Mouse (Mus musculus) kidney, embryonic 14.5 days (tissue): ENCODE data around the gene Sh3bp5l. TPM values are rescaled to one million over a fixed set of nuclear protein-coding genes. Genes with fewer than 3 reads are reported as not detected.

ENCODE experiments used
- ATAC-seq: fragments of 200-750 bp; cut with Nextera tagmentation; 2 replicates; pipeline ENCODE4 v1.8.0; 2017; ENCODE audit warnings: moderate number of reproducible peaks, mild to moderate bottlenecking, moderate TSS enrichment, moderate library complexity; ENCODE audit not compliant: low FRiP score, low TSS enrichment
- H3K27ac ChIP-seq: fragments of 300-500 bp; sonication (generic); 2 replicates; pipeline ENCODE4 v1.5.1; 2014; ENCODE audit warnings: low read depth, mild to moderate bottlenecking, low read length, moderate library complexity, mixed read lengths
- H3K27me3 ChIP-seq: fragments of 300-500 bp; sonication (generic); 2 replicates; pipeline ENCODE4 v1.6.1; 2014; ENCODE audit warnings: mild to moderate bottlenecking, low read length; ENCODE audit not compliant: control insufficient read depth, insufficient read depth
- H3K36me3 ChIP-seq: fragments of 300-500 bp; sonication (generic); 2 replicates; pipeline ENCODE4 v1.6.1; 2014; ENCODE audit warnings: low read length, mixed read lengths; ENCODE audit not compliant: control insufficient read depth, insufficient read depth
- H3K4me1 ChIP-seq: fragments of 300-500 bp; sonication (generic); 2 replicates; pipeline ENCODE4 v1.6.1; 2014; ENCODE audit warnings: low read length, mixed read lengths; ENCODE audit not compliant: control insufficient read depth, insufficient read depth
- H3K4me2 ChIP-seq: fragments of 300-500 bp; sonication (generic); replicated peaks from 2 replicates; pipeline ENCODE4 v1.6.1; 2014; ENCODE audit warnings: low read depth, mild to moderate bottlenecking, low read length
- H3K4me3 ChIP-seq: fragments of 300-500 bp; sonication (generic); 2 replicates; pipeline ENCODE4 v1.5.1; 2014; ENCODE audit warnings: mild to moderate bottlenecking, low read length
- H3K9ac ChIP-seq: fragments of 300-500 bp; sonication (generic); 2 replicates; pipeline ENCODE4 v1.6.1; 2014; ENCODE audit warnings: low read depth, mild to moderate bottlenecking, low read length, moderate library complexity
- H3K9me3 ChIP-seq: fragments of 300-500 bp; sonication (generic); 2 replicates; pipeline ENCODE4 v1.6.1; 2016; ENCODE audit warnings: low read length; ENCODE audit not compliant: control insufficient read depth
- WGBS: fragments of 180-500 bp; shearing (Covaris S2); extraction: QIAGEN DNeasy Blood & Tissue Kit; methylation state at CpG from one replicate; pipeline ENCODE4 v1.1.7; 2014; 5-methylcytosine and 5-hydroxymethylcytosine counted together
- polyA plus RNA-seq: library from polyadenylated mRNA; unstranded; fragments of >200 nt; fragmentation: Nextera tagmentation; extraction: Ambion mirVana; gene quantifications from 2 replicates; pipeline ENCODE4 v1.2.1, GENCODE M21; 2014

Gene Sh3bp5l
- polyA plus RNA-seq, 1 experiment from 2014 or later: 27.5 TPM

- H3K27ac ChIP-seq: no peak overlapping the region
- ATAC-seq: peak; percentile 11; the same call in 1 of the 2 replicates
Observed at GRCm38 (mm10) chr11:58331149-58331495, 598 bp downstream of the Sh3bp5l start.

GRCm38 (mm10) chr11:58331546-58331945 lies 1.0 kb downstream of the Sh3bp5l start:
- Histone ChIP-seq H3K4me1 (peaks cover 19% of the 10 kb centered on the region), H3K27me3 (no peaks in the 10 kb centered on the region), H3K4me2 (peak overlapping the region; percentile 87), H3K4me3 (peak overlapping the region; percentile 96), H3K9me3 (no peaks in the 10 kb centered on the region), H3K27ac (no peak overlapping the region), H3K36me3 (peaks cover 30% of the 10 kb centered on the region), H3K9ac (peak overlapping the region; percentile 76; the same call in 1 of the 2 replicates)
- WGBS: 90% methylated on average over 6 of the region's 6 CpGs
- no peak for ATAC-seq

More at GRCm38 (mm10) chr11:58331149-58331495, 598 bp downstream of the Sh3bp5l start:
- Histone ChIP-seq H3K27me3 (no peaks in the 10 kb centered on the region), H3K4me1 (peaks cover 19% of the 10 kb centered on the region), H3K9me3 (no peaks in the 10 kb centered on the region), H3K4me2 (peak overlapping the region; percentile 87), H3K36me3 (peaks cover 26% of the 10 kb centered on the region), H3K4me3 (peak overlapping the region; percentile 96), H3K9ac (peak overlapping the region; percentile 76)
- 22% methylated on average over 10 of the region's 10 CpGs for WGBS

- 80% methylated on average over 3 of the region's 3 CpGs for WGBS
- H3K9me3 ChIP-seq: no peaks in the 10 kb centered on the region
- H3K4me2 ChIP-seq: no peak overlapping the region
- H3K4me3 ChIP-seq: no peak overlapping the region
- no peaks in the 10 kb centered on the region for H3K27me3 ChIP-seq
- peaks cover 43% of the 10 kb centered on the region for H3K36me3 ChIP-seq
- no peak overlapping the region for H3K27ac ChIP-seq
- ATAC-seq: no peak
- H3K9ac ChIP-seq: no peak overlapping the region
- H3K4me1 ChIP-seq: peaks cover 13% of the 10 kb centered on the region
Observed at GRCm38 (mm10) chr11:58334746-58335145, 4.2 kb downstream of the Sh3bp5l start.

GRCm38 (mm10) chr11:58346745-58347144 lies 16.2 kb downstream of the Sh3bp5l start:
- WGBS: 94% methylated on average over 4 of the region's 4 CpGs

GRCm38 (mm10) chr11:58350628-58351027 lies 20.1 kb downstream of the Sh3bp5l start:
- Histone ChIP-seq H3K4me2 (no peak overlapping the region), H3K4me1 (no peaks in the 10 kb centered on the region), H3K9me3 (no peaks in the 10 kb centered on the region), H3K27me3 (no peaks in the 10 kb centered on the region), H3K9ac (no peak overlapping the region), H3K27ac (no peak overlapping the region), H3K36me3 (peaks cover 15% of the 10 kb centered on the region), H3K4me3 (no peak overlapping the region)
- no peak for ATAC-seq
- WGBS: 70% methylated on average over 4 of the region's 4 CpGs

More at GRCm38 (mm10) chr11:58346745-58347144, 16.2 kb downstream of the Sh3bp5l start:
- Histone ChIP-seq H3K27me3 (no peaks in the 10 kb centered on the region), H3K4me2 (no peak overlapping the region), H3K9me3 (no peaks in the 10 kb centered on the region), H3K4me3 (no peak overlapping the region), H3K4me1 (no peaks in the 10 kb centered on the region), H3K27ac (no peak overlapping the region), H3K36me3 (peaks cover 34% of the 10 kb centered on the region), H3K9ac (no peak overlapping the region)
- no peak for ATAC-seq

GRCm38 (mm10) chr11:58351179-58351578 lies 20.7 kb downstream of the Sh3bp5l start:
- Histone ChIP-seq H3K27ac (no peak overlapping the region), H3K36me3 (peaks cover 9% of the 10 kb centered on the region), H3K4me2 (no peak overlapping the region), H3K9me3 (no peaks in the 10 kb centered on the region), H3K27me3 (no peaks in the 10 kb centered on the region), H3K4me3 (no peak overlapping the region), H3K9ac (no peak overlapping the region), H3K4me1 (no peaks in the 10 kb centered on the region)
- no peak for ATAC-seq
- 80% methylated on average over 5 of the region's 5 CpGs for WGBS

GRCm38 (mm10) chr11:58352681-58353548 lies 22.4 kb downstream of the Sh3bp5l start:
- ATAC-seq: no peak
- no peaks in the 10 kb centered on the region; the same call in 1 of the 2 replicates for H3K36me3 ChIP-seq
- H3K9ac ChIP-seq: no peak overlapping the region
- no peaks in the 10 kb centered on the region for H3K27me3 ChIP-seq
- no peak overlapping the region for H3K27ac ChIP-seq
- no peak overlapping the region for H3K4me3 ChIP-seq
- no peak overlapping the region for H3K4me2 ChIP-seq
- 52% methylated on average over 7 of the region's 7 CpGs for WGBS
- no peaks in the 10 kb centered on the region for H3K9me3 ChIP-seq
- H3K4me1 ChIP-seq: no peaks in the 10 kb centered on the region

GRCm38 (mm10) chr11:58353709-58354108 lies 23.2 kb downstream of the Sh3bp5l start:
- ATAC-seq: no peak
- Histone ChIP-seq H3K9me3 (no peaks in the 10 kb centered on the region), H3K27me3 (no peaks in the 10 kb centered on the region), H3K4me1 (no peaks in the 10 kb centered on the region), H3K9ac (no peak overlapping the region), H3K36me3 (no peaks in the 10 kb centered on the region; the same call in 1 of the 2 replicates), H3K4me2 (no peak overlapping the region), H3K27ac (no peak overlapping the region), H3K4me3 (no peak overlapping the region)
- WGBS: 80% methylated on average over 3 of the region's 3 CpGs

- Histone ChIP-seq H3K4me2 (no peak overlapping the region), H3K9ac (no peak overlapping the region), H3K4me1 (no peaks in the 10 kb centered on the region), H3K4me3 (no peak overlapping the region), H3K9me3 (no peaks in the 10 kb centered on the region), H3K36me3 (no peaks in the 10 kb centered on the region), H3K27ac (no peak overlapping the region), H3K27me3 (no peaks in the 10 kb centered on the region)
- ATAC-seq: no peak
- 34% methylated on average over 10 of the region's 10 CpGs for WGBS
Observed at GRCm38 (mm10) chr11:58354476-58354875, 24.0 kb downstream of the Sh3bp5l start.
